Mouse (Mus musculus) bone marrow, adult 2 months (tissue): Measurements from ENCODE around the gene Platr25. TPM values are rescaled to one million over a fixed set of nuclear protein-coding genes. Genes with fewer than 3 reads are reported as not detected.
"Not testable (repeated sequence)": the region's sequence is repeated elsewhere in the genome, so short reads cannot be mapped to it uniquely, and the experiment has no call there.

Experiments
- H3K27ac ChIP-seq: fragments of 200-500 bp; 2 replicates; pipeline ENCODE4 v1.5.1; 2012; ENCODE audit warnings: low read depth, mild to moderate bottlenecking, control low read depth, inconsistent platforms, low read length; ENCODE audit not compliant: control insufficient read depth, poor library complexity, insufficient read depth
- H3K4me1 ChIP-seq: fragments of 200-500 bp; 2 replicates; pipeline ENCODE4 v1.6.1; 2011; ENCODE audit warnings: low read length; ENCODE audit not compliant: control insufficient read depth, insufficient read depth
- H3K4me3 ChIP-seq: fragments of 200-500 bp; replicated peaks from 2 replicates; pipeline ENCODE3; 2011; ENCODE audit warnings: mild to moderate bottlenecking, low read depth, low read length, control low read depth; ENCODE audit not compliant: control insufficient read depth
- CTCF ChIP-seq: fragments of 200-500 bp; IDR thresholded peaks from 2 replicates; pipeline ENCODE4 v1.5.1; 2011; ENCODE audit warnings: low read length, control low read depth; ENCODE audit not compliant: control insufficient read depth, insufficient read depth
- POLR2A ChIP-seq: fragments of 200-500 bp; IDR thresholded peaks from 2 replicates; pipeline ENCODE4 v1.6.1; 2011; ENCODE audit warnings: low read depth, mild to moderate bottlenecking, control low read depth, low read length, borderline replicate concordance; ENCODE audit not compliant: control insufficient read depth
- WGBS: fragments of 180-500 bp; shearing (Covaris S2); methylation state at CpG from one replicate; pipeline ENCODE4 v1.1.7; 2018; 5-methylcytosine and 5-hydroxymethylcytosine counted together
- polyA plus RNA-seq: library from polyadenylated mRNA; stranded (reverse); fragments of >200 nt; gene quantifications from 2 replicates; pipeline ENCODE4 v1.2.4, GENCODE M21; 2011; ENCODE audit warnings: low replicate concordance; ENCODE audit not compliant: missing spikeins, insufficient read depth, insufficient read length

Gene Platr25
- polyA plus RNA-seq, 1 experiment: 9.4 TPM

DNA sequence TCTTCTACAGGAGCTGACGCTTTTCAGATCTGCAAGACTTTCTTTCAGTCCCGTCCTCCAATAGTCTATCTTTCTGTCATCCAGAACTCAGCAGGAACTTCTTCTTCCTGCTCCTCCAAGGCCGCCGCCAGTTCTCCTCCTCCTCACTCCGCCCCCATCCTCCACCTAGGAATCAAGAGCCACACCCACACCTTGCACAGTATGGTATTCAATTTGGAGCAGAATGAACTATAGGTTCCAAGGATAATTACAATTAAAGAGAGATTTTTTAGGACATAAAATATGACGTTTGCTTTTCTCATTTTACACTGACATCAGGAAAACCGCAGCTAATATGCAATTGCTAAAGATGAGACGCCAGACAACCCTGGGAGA, 107.2 kb downstream of the Platr25 start:
- WGBS: 13% methylated on average over 8 of the region's 8 CpGs
- no peak overlapping the region for H3K27ac ChIP-seq
- TF ChIP-seq POLR2A (no peak), CTCF (no peak)

DNA sequence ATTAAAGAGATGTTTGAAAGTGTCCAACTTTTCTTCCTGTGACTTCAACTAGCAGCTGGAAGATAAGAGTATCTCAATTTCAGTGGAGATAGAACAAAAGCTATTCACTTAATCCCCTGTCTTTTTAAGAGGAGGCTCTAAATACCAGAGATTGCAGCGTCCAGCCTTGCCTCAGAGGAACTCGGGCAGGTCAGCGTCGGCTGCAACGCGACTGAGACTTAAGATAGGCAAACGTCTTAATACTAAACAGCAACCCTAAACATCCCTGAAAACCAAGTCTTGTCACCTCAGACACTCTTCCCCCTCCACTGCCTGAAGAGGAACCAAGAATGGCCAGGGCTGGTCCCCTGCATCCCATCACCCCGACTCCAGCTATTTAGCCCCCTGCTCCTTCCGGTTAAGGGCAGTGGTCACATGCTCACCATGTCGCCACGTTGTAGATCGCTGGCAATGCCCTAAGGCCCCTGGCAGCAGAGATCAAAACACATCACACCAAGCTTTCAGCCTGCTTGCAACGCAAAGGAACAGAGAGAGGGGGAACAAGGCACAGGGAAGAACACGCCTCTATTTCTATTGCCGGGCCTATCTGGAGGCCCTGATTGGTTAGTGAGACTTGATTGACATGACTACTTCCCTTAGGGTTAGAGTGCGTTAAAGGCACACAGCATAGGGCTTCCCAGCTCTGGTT, 107.7 kb downstream of the Platr25 start:
- 1% methylated on average over 16 of the region's 16 CpGs for WGBS
- not testable (repeated sequence) for H3K27ac ChIP-seq, H3K4me1 ChIP-seq
- H3K4me3 ChIP-seq: peak overlapping the region; percentile 95

More for the DNA sequence above, 107.2 kb downstream of the Platr25 start:
- no peaks in the 10 kb centered on the region for H3K4me1 ChIP-seq
- peak overlapping the region; percentile 37 for H3K4me3 ChIP-seq

DNA sequence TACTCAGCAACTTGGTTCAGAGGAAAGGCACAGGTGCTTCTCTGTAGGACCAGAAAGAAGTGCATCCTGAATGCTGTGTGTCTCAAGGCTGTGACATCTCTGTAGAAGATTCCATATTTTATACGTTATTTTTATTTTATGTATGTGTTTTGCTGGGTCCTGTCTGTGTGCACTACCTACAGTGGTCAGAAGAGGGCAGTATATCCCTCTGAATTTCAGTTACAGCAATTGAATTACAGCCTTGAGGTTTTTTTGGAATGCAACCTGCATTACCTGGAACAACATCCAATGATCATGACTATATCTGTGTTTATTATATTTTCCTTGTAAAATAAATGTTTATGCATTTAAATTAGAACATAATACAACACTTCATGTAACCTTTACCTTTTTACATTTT, 133.4 kb downstream of the Platr25 start:
- WGBS: 31% methylated on average over 1 of the region's 1 CpGs
- not testable (repeated sequence) for H3K27ac ChIP-seq, H3K4me3 ChIP-seq, H3K4me1 ChIP-seq
- peak; percentile 24; the same call in 1 of the 2 replicates for TF ChIP-seq CTCF

DNA sequence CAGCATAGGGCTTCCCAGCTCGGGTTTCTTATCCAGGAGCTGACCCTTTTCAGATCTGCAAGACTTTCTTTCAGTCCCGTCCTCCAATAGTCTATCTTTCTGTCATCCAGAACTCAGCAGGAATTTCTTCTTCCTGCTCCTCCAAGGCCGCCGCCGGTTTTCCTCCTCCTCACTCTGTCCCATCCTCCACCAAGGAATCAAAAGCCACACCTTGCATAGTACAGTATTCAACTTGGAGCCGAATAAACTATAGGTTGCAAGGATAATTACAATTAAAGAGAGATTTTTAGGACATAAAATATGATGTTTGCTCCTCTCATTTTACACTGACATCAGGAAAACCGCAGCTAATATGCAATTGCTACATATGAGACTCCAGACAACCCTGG, 136.2 kb downstream of the Platr25 start:
- 5% methylated on average over 7 of the region's 7 CpGs for WGBS
- H3K4me1 ChIP-seq, H3K27ac ChIP-seq: not testable (repeated sequence)
- H3K4me3 ChIP-seq: peak overlapping the region; percentile 78

DNA sequence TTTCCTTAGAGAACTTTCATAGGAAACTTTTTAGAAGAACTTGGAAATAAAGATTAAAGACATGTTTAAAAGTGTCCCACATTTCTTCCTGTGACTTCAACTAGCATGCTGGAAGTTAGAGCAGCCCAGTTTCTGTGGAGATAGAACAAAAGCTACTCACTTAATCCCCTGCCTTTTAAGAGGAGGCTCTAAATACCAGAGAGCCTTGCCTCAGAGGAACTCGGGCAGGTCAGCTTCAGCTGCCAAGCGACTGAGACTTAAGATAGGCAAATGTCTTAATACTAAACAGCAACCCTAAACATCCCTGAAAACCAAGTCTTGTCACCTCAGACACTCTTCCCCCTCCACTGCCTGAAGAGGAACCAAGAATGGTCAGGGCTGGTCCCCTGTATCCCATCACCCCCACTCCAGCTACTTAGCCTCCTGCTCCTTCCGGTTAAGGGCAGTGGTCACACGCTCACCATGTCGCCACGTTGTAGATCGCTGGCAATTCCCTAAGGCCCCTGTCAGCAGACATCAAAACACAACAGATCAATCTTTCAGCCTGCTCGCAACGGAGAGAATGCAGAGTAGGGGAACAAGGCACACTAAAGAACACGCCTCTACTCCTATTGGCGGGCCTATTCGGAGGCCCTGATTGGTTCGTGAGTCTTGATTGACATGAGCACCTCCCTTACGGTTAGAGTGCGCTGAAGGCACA, 136.8 kb downstream of the Platr25 start, which contains the start of gene 6720489N17Rik:
Gene 6720489N17Rik, minus strand, starts transcription at position 606 of the 700 bp plus-strand sequence.
- H3K4me3 ChIP-seq: peak within 1 kb of the TSS; percentile 78
- under 1% methylated on average over 15 of the region's 15 CpGs for WGBS
- not testable (repeated sequence) for H3K4me1 ChIP-seq, H3K27ac ChIP-seq

Other genes starting within 250 kb of the Platr25 start
- not detected in 2 replicates for gene Zfp935, start 202.2 kb downstream of the Platr25 start, polyA plus RNA-seq
- 8.7 and 13.3 TPM in 2 replicates for gene Zfp934, start 189.5 kb downstream of the Platr25 start, polyA plus RNA-seq
- 2.6 and 4.9 TPM in 2 replicates for gene 6720489N17Rik, start 136.5 kb downstream of the Platr25 start, polyA plus RNA-seq
- 1.6 and 2.4 TPM in 2 replicates for gene Gm5141, start 25.1 kb upstream of the Platr25 start, polyA plus RNA-seq
- gene Fbp2, start 97.7 kb upstream of the Platr25 start, polyA plus RNA-seq: not detected in 2 replicates
- 1.7 and 9.4 TPM in 2 replicates for gene Fbp1, start 127.6 kb upstream of the Platr25 start, polyA plus RNA-seq
- gene 2010111I01Rik, start 204.2 kb upstream of the Platr25 start, polyA plus RNA-seq: 31.2 and 47.5 TPM in 2 replicates